Mouse (Mus musculus): Measurements from ENCODE around the gene Gm21958. TPM values are rescaled to one million over a fixed set of nuclear protein-coding genes. Genes with fewer than 3 reads are reported as not detected.

The Gm21958 gene
- not detected in 2 replicates for polyA plus RNA-seq (2012; rRNA removed; ENCODE audit: low replicate concordance)

GRCm38 (mm10) chr3:54714253-54714652 lies at the start of gene Gm21958:
Gm21958 (minus strand) TSS chr3:54714353.

DNA sequence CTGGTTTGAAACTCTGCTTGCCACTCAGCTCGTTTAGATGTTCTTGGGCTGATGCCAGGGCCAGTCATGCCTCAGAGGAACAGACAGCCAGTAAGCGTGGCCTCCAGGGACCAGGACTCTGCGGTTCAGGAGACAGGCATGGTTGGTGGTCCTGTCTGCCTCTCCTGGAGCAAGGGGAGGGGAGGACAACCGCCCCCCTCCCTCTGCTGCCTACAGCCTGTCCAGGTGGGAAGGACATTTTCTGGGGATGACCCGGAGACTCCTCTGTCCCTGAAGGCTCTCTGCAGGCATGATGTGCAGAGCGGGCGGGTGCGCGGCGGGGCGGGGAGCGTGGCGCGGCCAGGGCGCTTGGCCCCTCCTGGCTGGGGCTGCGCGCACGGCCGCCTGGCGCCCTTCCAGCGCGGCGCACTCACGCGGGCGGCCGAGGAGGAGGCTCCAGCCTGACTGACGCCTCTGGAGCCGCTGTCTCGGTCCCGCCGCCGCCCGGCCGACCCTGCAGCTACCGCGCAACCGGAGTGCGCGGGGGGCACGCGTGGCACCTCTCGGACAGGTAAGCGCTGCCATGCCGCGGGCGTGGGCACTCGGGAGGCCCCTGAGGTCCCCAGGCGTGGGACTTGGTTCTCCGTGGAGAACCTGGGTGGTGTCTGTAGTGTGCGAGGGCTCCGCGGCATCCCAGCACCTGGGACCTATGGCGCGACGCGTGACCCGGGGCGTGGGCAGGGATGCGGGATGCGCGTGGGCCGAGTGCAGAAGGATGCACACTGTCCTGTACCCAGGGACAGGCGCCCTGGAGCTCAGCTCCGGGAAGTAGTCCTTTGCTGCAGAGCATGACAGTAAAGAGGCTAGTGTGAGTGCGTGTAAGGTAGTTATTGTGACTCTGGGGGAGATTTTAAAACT lies 41.2 kb upstream of the Gm21958 start, which contains the start of gene Smad9:
Gene Smad9 (plus strand): TSS at position 438 of the 897 bp plus-strand sequence.

GRCm38 (mm10) chr3:54735247-54736046 lies 21.3 kb upstream of the Gm21958 start, which contains the start of the genes Exosc8 and Alg5:
Exosc8 (minus strand) TSS chr3:54735393.
Alg5 (plus strand) TSS chr3:54735539.

DNA sequence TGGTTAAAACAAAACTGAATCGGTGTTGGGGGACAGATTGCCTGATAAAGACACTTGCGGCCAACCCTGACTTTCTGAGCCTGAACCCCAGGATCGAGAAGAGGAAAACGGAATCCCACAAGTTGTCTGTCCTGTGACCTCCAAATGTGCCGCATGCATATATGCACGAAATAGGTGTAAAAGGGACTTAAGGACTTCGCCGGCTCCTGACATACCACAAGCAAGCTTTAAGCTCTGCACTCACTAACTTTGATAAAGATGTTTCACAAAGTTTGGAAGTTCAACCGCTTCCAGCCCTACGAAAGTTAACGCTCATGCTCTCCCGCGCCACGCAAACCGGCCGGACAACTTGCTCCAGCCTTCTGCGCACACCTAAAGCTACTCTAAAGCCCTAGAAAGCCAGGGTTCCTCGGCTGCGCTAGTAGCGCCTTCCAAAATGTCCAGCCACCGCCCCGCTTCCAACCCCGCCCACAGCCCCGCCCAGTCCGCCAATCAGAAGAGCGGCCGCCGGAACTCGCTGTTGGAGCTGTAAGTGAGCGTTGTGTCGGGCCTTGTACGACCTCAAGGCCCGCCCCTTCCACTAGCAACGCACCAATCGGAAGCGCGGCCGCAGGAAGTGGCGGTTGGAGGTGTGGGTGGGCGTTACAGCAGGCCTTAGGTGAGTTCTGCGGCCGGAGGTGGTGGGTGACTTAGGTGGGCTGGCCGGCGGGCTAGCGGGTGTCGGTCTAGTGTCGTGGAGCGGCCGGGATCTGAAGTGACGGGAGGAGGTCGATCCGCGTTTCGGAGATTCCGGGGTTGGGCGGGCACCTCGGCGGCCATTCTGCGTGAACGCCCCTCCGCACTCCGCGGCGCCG lies 21.7 kb downstream of the Gm21958 start, which contains the start of gene Supt20:
Gene Supt20 (plus strand): TSS at position 606 of the 854 bp plus-strand sequence.

Other genes with a start within 250 kb of the Gm21958 start
- 41.4 and 61.6 TPM in 2 replicates for gene Supt20, start 21.5 kb downstream of the Gm21958 start, polyA plus RNA-seq (2012; rRNA removed; ENCODE audit: low replicate concordance)
- 21.0 and 42.6 TPM in 2 replicates for gene Exosc8, start 21.0 kb upstream of the Gm21958 start, polyA plus RNA-seq (2012; rRNA removed; ENCODE audit: low replicate concordance)
- 19.8 and 23.1 TPM in 2 replicates for gene Alg5, start 21.2 kb upstream of the Gm21958 start, polyA plus RNA-seq (2012; rRNA removed; ENCODE audit: low replicate concordance)
- gene Smad9, start 41.2 kb upstream of the Gm21958 start, polyA plus RNA-seq (2012; rRNA removed; ENCODE audit: low replicate concordance), result 0.37 and 0.84 TPM in 2 replicates
- gene Rfxap, start 93.4 kb upstream of the Gm21958 start, polyA plus RNA-seq (2012; rRNA removed; ENCODE audit: low replicate concordance), result 16.3 and 24.1 TPM in 2 replicates
- 0.26 TPM in 1 of 2 replicates, not detected in the other for gene Sertm1, start 201.5 kb upstream of the Gm21958 start, polyA plus RNA-seq (2012; rRNA removed; ENCODE audit: low replicate concordance)

All from subcutaneous adipose tissue, adult 2 months (tissue).